In the genomic region with DNA sequence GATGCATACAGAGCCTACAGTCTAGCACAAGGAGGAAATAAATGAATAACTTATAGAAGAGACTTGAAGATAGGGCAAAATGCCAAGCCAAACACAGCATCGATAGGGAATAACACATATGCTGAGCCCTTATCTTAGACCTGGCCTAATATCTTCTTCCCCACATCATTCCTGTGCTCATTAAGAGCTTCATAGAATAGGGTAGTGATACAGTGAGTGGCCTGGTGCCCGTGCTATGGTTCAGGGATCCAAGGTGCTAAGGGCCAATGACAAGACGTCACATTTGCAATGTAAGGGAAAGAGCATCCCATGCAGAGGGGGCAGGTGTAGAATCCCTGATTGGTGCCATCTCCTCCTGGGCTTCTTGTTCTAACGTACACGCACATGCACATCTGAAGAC, we compare ENCODE assay signal across 27 mouse cellular contexts. TPM values are rescaled to one million over a fixed set of nuclear protein-coding genes. Genes with fewer than 3 reads are reported as not detected.
DNase-seq lines count a peak whose midpoint lies in the region; ATAC-seq and TF ChIP-seq lines count a peak whose summit lies in the region.
"Had no signal": no experiment of that assay in that cellular context is flagged by ENCODE, and none has a peak within 500 bp of the region (broad histone marks: within the 10 kb centered on the region; RNA-seq: fewer than 3 reads in every experiment).

No protein-coding gene starts in this region.

- TF ChIP-seq CTCF in layer of hippocampus, adult 2 months (conservative IDR thresholded peaks at IDR 0.05): no peak
- TF ChIP-seq CTCF in lung, postnatal 0 days (IDR thresholded peaks at IDR 0.05): no peak
- TF ChIP-seq CTCF in stomach, postnatal 0 days (IDR thresholded peaks at IDR 0.05; ENCODE audit: low read depth): no peak

- H3K4me2 ChIP-seq in lung, postnatal 0 days (replicated peaks; ENCODE audit: low read depth, low read length): no peak overlapping the region
- no peak overlapping the region for H3K4me2 ChIP-seq in stomach, postnatal 0 days (replicated peaks; ENCODE audit: low read depth)
- H3K4me2 ChIP-seq: embryonic facial prominence, embryonic 13.5 days; forebrain, embryonic 13.5 days; heart, embryonic 11.5 days; hindbrain, embryonic 13.5 days had no signal

- no peak for DNase-seq in layer of hippocampus, adult 2 months (ENCODE audit: low spot score in 2 of 2)
- DNase-seq in layer of hippocampus, adult 9-11 months: no peak
- DNase-seq in lung, postnatal 0 days (ENCODE audit: low spot score): no peak
- DNase-seq in lung, postnatal 25 days (ENCODE audit: low spot score): no peak
- DNase-seq in stomach, postnatal 0 days (ENCODE audit: low spot score): no peak
- DNase-seq in cerebellum, adult 9-11 months: no peak
- DNase-seq in adipocyte (ENCODE audit: low spot score): no peak
- DNase-seq: adrenal gland, postnatal 14 days; cerebellum, adult 11 months; cerebellum, adult 2 months; cerebellum, postnatal 10 days; cerebellum, postnatal 36 days; embryo, embryonic 11 days; gastrocnemius, postnatal 10 days; gastrocnemius, postnatal 36 days; heart, postnatal 36 days had no signal

- TF ChIP-seq EP300 in lung, postnatal 0 days (IDR thresholded peaks at IDR 0.05): no peak
- TF ChIP-seq EP300 in stomach, postnatal 0 days (optimal IDR thresholded peaks at IDR 0.05): no peak

- peak overlapping the region; percentile 76; the same call in 1 of the 2 replicates for H3K27ac ChIP-seq in layer of hippocampus, adult 2 months
- peak overlapping the region; percentile 90 for H3K27ac ChIP-seq in lung, postnatal 0 days (ENCODE audit: low read length)
- 0 out of 2 replicates have a peak overlapping the region, but pooled peaks have one; percentile 70 for H3K27ac ChIP-seq in macrophage
- H3K27ac ChIP-seq in stomach, postnatal 0 days (replicated peaks): peak overlapping the region; percentile 92
- H3K27ac ChIP-seq: embryonic facial prominence, embryonic 10.5 days; forebrain, embryonic 10.5 days; forebrain, embryonic 13.5 days; hindbrain, embryonic 13.5 days had no signal

- H3K9me3 ChIP-seq in lung, postnatal 0 days (ENCODE audit: low read length): no peaks in the 10 kb centered on the region
- no peaks in the 10 kb centered on the region for H3K9me3 ChIP-seq in stomach, postnatal 0 days (ENCODE audit: control insufficient read depth, low read length)
- H3K9me3 ChIP-seq: embryonic facial prominence, embryonic 10.5 days; embryonic facial prominence, embryonic 13.5 days; forebrain, embryonic 10.5 days; forebrain, embryonic 13.5 days; hindbrain, embryonic 10.5 days; hindbrain, embryonic 13.5 days had no signal

- H3K27me3 ChIP-seq in lung, postnatal 0 days (replicated peaks; ENCODE audit: insufficient read depth, low read length): no peaks in the 10 kb centered on the region
- no peaks in the 10 kb centered on the region for H3K27me3 ChIP-seq in stomach, postnatal 0 days (ENCODE audit: control insufficient read depth, insufficient read depth, low read length)
- H3K27me3 ChIP-seq: embryonic facial prominence, embryonic 13.5 days; forebrain, embryonic 13.5 days had no signal

- no peak overlapping the region for H3K9ac ChIP-seq in lung, postnatal 0 days (replicated peaks; ENCODE audit: low read depth)
- H3K9ac ChIP-seq in stomach, postnatal 0 days (ENCODE audit: low read length): no peak overlapping the region
- H3K9ac ChIP-seq: embryonic facial prominence, embryonic 13.5 days; forebrain, embryonic 13.5 days; hindbrain, embryonic 13.5 days had no signal

- no peaks in the 10 kb centered on the region for H3K36me3 ChIP-seq in lung, postnatal 0 days (ENCODE audit: insufficient read depth, low read length)
- no peaks in the 10 kb centered on the region; the same call in 1 of the 2 replicates for H3K36me3 ChIP-seq in macrophage (ENCODE audit: inconsistent target)
- H3K36me3 ChIP-seq in stomach, postnatal 0 days (ENCODE audit: control insufficient read depth, insufficient read depth, low read length): no peaks in the 10 kb centered on the region
- H3K36me3 ChIP-seq: embryonic facial prominence, embryonic 10.5 days; embryonic facial prominence, embryonic 13.5 days; forebrain, embryonic 10.5 days; hindbrain, embryonic 10.5 days; hindbrain, embryonic 13.5 days had no signal

- no peak overlapping the region for H3K4me3 ChIP-seq in layer of hippocampus, adult 2 months
- no peak overlapping the region for H3K4me3 ChIP-seq in lung, postnatal 0 days (ENCODE audit: low read depth, low read length)
- no peak overlapping the region for H3K4me3 ChIP-seq in macrophage (ENCODE audit: inconsistent target)
- no peak overlapping the region for H3K4me3 ChIP-seq in stomach, postnatal 0 days (ENCODE audit: low read depth, low read length)
- H3K4me3 ChIP-seq: embryonic facial prominence, embryonic 10.5 days; embryonic facial prominence, embryonic 13.5 days; forebrain, embryonic 10.5 days; forebrain, embryonic 13.5 days; hindbrain, embryonic 10.5 days; hindbrain, embryonic 13.5 days had no signal

- WGBS in lung, postnatal 0 days: 60% methylated on average over 5 of the region's 5 CpGs
- WGBS in macrophage (ENCODE audit: missing documents): 98% methylated on average over 5 of the region's 5 CpGs
- WGBS in stomach, postnatal 0 days: 74% methylated on average over 5 of the region's 5 CpGs

- H3K79me2 ChIP-seq in macrophage (ENCODE audit: inconsistent target): peaks cover 61% of the 10 kb centered on the region

- 0 out of 2 replicates have a peak, but pooled peaks cover 4% of the 10 kb centered on the region for H3K4me1 ChIP-seq in lung, postnatal 0 days (ENCODE audit: insufficient read depth, low read depth, low read length)
- 0 out of 2 replicates have a peak, but pooled peaks cover 3% of the 10 kb centered on the region for H3K4me1 ChIP-seq in stomach, postnatal 0 days (replicated peaks; ENCODE audit: control insufficient read depth, insufficient read depth)

- ATAC-seq in lung, postnatal 0 days: no peak
- peak; percentile 52 for ATAC-seq in stomach, postnatal 0 days (ENCODE audit: low FRiP score, low TSS enrichment)
- ATAC-seq: activated CD4-positive, CD25-positive, alpha-beta regulatory T cell, adult 4 months; CD4-positive, CD25-positive, alpha-beta regulatory T cell, adult 4 months had no signal

RNA-seq across cellular contexts. Expression of a gene that starts 28.9 kb away (rescaled TPM):
- 1 to 10 TPM; 4.3 to 5.0 TPM for total RNA-seq in layer of hippocampus, adult 2 months (2021)
- polyA plus RNA-seq in lung, postnatal 0 days (2015; fragmentation: Nextera tagmentation; extraction: Ambion mirVana): 36.4 and 37.3 TPM in 2 replicates
- total RNA-seq in macrophage (2018; cell fraction: chromatin; rRNA removed): 100 to 1,000 TPM; 263 to 895 (median 496) TPM
- total RNA-seq in macrophage (2018; cell fraction: cytosol; rRNA removed): 100 to 1,000 TPM; 124 to 277 (median 175) TPM
- total RNA-seq in macrophage (2018; cell fraction: nucleus; rRNA removed): 100 to 1,000 TPM; 215 to 589 (median 305) TPM
- 161 to 281 TPM (median 178 TPM) in 3 replicates for polyA plus RNA-seq in macrophage (2018)
- 14.3 and 14.6 TPM in 2 replicates for polyA plus RNA-seq in stomach, postnatal 0 days (2015; fragmentation: Nextera tagmentation; extraction: Ambion mirVana)

RNA-seq across cellular contexts. Expression of a gene that starts 40.4 kb away (rescaled TPM):
- total RNA-seq in layer of hippocampus, adult 2 months (2021): under 1 TPM; 0.64 to 0.74 TPM
- 1.9 and 3.2 TPM in 2 replicates for polyA plus RNA-seq in lung, postnatal 0 days (2015; fragmentation: Nextera tagmentation; extraction: Ambion mirVana)
- 10 to 100 TPM in 1 of 26 experiments, 1 to 10 TPM in 21, under 1 TPM in 4; 0.52 to 12.2 (median 2.1) TPM for total RNA-seq in macrophage (2018; cell fraction: chromatin; rRNA removed)
- total RNA-seq in macrophage (2018; cell fraction: cytosol; rRNA removed): 1 to 10 TPM in 23 of 26 experiments, under 1 TPM in 3; 0.82 to 5.8 (median 1.9) TPM
- 10 to 100 TPM in 1 of 26 experiments, 1 to 10 TPM in 19, under 1 TPM in 6; 0.47 to 11.5 (median 1.6) TPM for total RNA-seq in macrophage (2018; cell fraction: nucleus; rRNA removed)
- 0.91 to 8.9 TPM (median 6.7 TPM) in 3 replicates for polyA plus RNA-seq in macrophage (2018)
- polyA plus RNA-seq in stomach, postnatal 0 days (2015; fragmentation: Nextera tagmentation; extraction: Ambion mirVana): 7.0 and 8.7 TPM in 2 replicates
- total RNA-seq: gastrocnemius, adult 18-20 months had no signal
